Mouse (Mus musculus) forebrain, embryonic 16.5 days (tissue): Measurements from ENCODE around the gene Wnk2. TPM values are rescaled to one million over a fixed set of nuclear protein-coding genes. Genes with fewer than 3 reads are reported as not detected.

ENCODE experiments used
- ATAC-seq: fragments of 200-750 bp; cut with Nextera tagmentation; 2 replicates; pipeline ENCODE4 v1.8.0; 2017; ENCODE audit warnings: mild to moderate bottlenecking, moderate library complexity
- H3K27ac ChIP-seq: fragments of 300-500 bp; sonication (generic); 2 replicates; pipeline ENCODE4 v1.5.1; 2014; ENCODE audit warnings: low read length, control low read depth
- H3K27me3 ChIP-seq: fragments of 300-500 bp; sonication (generic); replicated peaks from 2 replicates; pipeline ENCODE4 v1.6.1; 2014; ENCODE audit warnings: low read length; ENCODE audit not compliant: control insufficient read depth, insufficient read depth
- H3K36me3 ChIP-seq: fragments of 300-500 bp; sonication (generic); 2 replicates; pipeline ENCODE4 v1.6.1; 2014; ENCODE audit not compliant: control insufficient read depth, insufficient read depth
- H3K4me1 ChIP-seq: fragments of 300-500 bp; sonication (generic); replicated peaks from 2 replicates; pipeline ENCODE4 v1.6.1; 2014; ENCODE audit warnings: low read length; ENCODE audit not compliant: control insufficient read depth, insufficient read depth
- H3K4me2 ChIP-seq: fragments of 300-500 bp; sonication (generic); 2 replicates; pipeline ENCODE4 v1.6.1; 2014; ENCODE audit warnings: mild to moderate bottlenecking, low read length, control low read depth
- H3K4me3 ChIP-seq: fragments of 300-500 bp; sonication (generic); replicated peaks from 2 replicates; pipeline ENCODE4 v1.5.1; 2014; ENCODE audit warnings: mild to moderate bottlenecking, low read length, control low read depth
- H3K9ac ChIP-seq: fragments of 300-500 bp; sonication (generic); replicated peaks from 2 replicates; pipeline ENCODE4 v1.6.1; 2014; ENCODE audit warnings: low read depth, low read length, control low read depth
- H3K9me3 ChIP-seq: fragments of 300-500 bp; sonication (generic); 2 replicates; pipeline ENCODE4 v1.6.1; 2016; ENCODE audit warnings: low read length; ENCODE audit not compliant: control insufficient read depth
- WGBS: fragments of 180-500 bp; shearing (Covaris S2); extraction: QIAGEN DNeasy Blood & Tissue Kit; methylation state at CpG from one replicate; pipeline ENCODE4 v1.1.7; 2014; 5-methylcytosine and 5-hydroxymethylcytosine counted together
- polyA plus RNA-seq: library from polyadenylated mRNA; unstranded; fragments of >200 nt; fragmentation: Nextera tagmentation; extraction: Ambion mirVana; gene quantifications from 2 replicates; pipeline ENCODE4 v1.2.1, GENCODE M21; 2015

Gene Wnk2
- polyA plus RNA-seq, 1 experiment from 2014 or later: 21.3 TPM

DNA sequence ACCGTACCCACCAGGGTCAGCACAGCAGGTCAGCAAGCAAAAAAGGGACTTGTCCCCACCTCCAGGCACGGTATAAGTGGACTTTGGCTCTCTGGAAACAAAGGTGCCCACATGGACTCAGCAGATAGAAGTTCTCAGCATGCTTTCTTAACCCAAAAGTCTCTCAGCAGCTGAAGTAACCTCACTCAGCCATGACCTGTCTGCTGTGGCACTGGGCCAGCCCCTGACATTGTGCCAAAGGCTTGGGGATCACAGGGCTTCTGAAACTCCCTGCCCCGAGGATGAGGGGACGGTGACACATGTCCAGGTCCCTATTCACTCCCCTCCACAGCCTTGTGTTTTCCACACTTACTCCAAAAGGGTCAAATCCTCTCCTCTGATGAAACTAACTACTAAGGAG lies 14.7 kb downstream of the Wnk2 start:
- WGBS: 69% methylated on average over 4 of the region's 4 CpGs
- H3K4me2 ChIP-seq: no peak overlapping the region
- H3K4me3 ChIP-seq: no peak overlapping the region
- no peaks in the 10 kb centered on the region for H3K27me3 ChIP-seq
- no peaks in the 10 kb centered on the region for H3K9me3 ChIP-seq
- no peak overlapping the region for H3K27ac ChIP-seq
- ATAC-seq: no peak
- no peaks in the 10 kb centered on the region for H3K36me3 ChIP-seq
- peaks cover 52% of the 10 kb centered on the region for H3K4me1 ChIP-seq
- H3K9ac ChIP-seq: no peak overlapping the region

DNA sequence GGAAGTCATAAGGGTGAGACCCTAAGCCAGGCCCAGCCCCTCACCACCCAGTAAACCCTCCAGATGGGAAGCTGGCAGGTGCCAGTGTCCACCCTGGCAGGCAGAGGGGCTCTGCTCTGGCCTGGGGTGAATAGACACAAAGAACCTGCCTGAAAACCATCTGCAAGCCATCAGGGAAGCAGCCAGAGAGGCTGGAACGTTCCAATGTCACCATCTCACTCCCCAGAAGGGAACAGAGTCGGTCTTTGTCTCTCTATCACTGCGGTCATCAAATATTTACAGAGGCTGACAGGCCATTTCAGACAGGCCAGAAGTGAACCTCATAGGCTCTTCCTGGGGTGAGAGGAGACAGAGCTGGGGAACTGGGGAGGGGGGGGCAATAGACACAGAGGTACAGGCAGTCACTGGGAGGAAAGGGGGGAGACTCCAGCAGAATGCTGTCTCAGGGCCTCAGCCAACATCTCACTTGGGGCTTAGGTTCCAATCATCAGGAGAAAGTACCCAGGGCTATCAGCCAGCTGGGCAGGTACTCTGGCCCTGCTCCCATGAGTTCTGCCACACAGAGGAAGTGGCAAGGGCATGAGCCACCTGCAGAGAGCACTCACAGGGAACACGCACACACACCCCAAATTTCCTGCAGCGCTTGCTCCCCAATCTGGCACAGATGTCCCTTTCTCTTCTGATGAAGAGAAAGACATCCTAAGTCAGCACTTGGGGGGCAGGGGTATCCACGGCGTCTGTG lies 15.7 kb downstream of the Wnk2 start:
- no peak overlapping the region for H3K4me2 ChIP-seq
- H3K9me3 ChIP-seq: no peaks in the 10 kb centered on the region
- no peak for ATAC-seq
- no peaks in the 10 kb centered on the region for H3K27me3 ChIP-seq
- WGBS: 66% methylated on average over 7 of the region's 7 CpGs
- peaks cover 60% of the 10 kb centered on the region for H3K4me1 ChIP-seq
- H3K9ac ChIP-seq: peak overlapping the region; percentile 19; the same call in 1 of the 2 replicates
- peak overlapping the region; percentile 27; the same call in 1 of the 2 replicates for H3K27ac ChIP-seq
- no peaks in the 10 kb centered on the region for H3K36me3 ChIP-seq
- H3K4me3 ChIP-seq: no peak overlapping the region

DNA sequence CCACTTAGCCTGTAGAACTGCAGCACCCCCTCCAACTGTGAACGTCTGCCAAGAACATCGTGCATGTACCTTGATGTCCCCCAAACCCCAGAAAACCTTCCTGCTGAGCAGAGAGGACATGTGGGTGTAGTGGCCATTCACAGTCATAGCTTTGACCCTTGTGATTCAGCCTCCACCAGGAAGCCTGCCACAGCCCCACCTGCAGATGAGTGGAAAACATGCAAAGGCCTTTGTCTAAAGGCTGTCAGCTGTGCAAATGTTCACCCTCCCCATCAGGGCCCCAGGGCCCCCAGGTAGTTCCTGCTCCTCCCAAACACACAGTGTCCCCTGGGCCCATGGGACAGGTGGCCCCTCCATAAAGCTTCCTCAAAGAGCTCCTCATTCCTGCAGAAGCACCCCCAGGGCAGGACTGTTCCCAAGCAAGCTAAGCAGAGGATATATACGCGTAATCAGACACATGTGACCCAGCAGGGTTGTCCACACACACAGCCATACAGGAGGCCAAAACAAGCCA lies 16.4 kb downstream of the Wnk2 start:
- H3K9ac ChIP-seq: no peak overlapping the region

DNA sequence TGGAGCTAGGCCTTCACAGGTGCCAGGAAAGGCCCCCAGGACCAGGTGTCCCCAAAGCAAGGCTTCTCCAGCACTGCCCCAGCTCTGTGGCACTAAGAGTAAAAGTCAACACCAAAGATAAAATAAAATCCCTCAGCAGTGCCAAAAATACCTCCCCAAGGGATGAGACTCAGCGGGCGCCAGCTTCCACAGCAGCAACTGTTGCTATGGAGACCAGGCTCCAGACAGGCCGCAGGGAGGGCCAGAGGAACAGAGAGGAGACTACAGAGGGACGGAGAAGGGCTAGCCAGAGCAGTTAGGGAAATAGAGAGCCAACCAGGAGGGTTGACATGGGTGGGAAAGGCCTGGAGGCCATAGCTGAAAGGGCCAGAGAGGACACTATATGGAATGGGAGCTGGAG lies 18.0 kb downstream of the Wnk2 start:
- Histone ChIP-seq H3K4me3 (no peak overlapping the region), H3K4me2 (no peak overlapping the region)
- 7% methylated on average over 4 of the region's 4 CpGs for WGBS

More for the DNA sequence above, 16.4 kb downstream of the Wnk2 start:
- H3K4me2 ChIP-seq: no peak overlapping the region
- no peak for ATAC-seq
- WGBS: 68% methylated on average over 4 of the region's 4 CpGs
- H3K4me3 ChIP-seq: no peak overlapping the region
- no peaks in the 10 kb centered on the region for H3K9me3 ChIP-seq
- H3K27me3 ChIP-seq: no peaks in the 10 kb centered on the region
- no peaks in the 10 kb centered on the region for H3K36me3 ChIP-seq
- no peak overlapping the region for H3K27ac ChIP-seq
- H3K4me1 ChIP-seq: peaks cover 60% of the 10 kb centered on the region

DNA sequence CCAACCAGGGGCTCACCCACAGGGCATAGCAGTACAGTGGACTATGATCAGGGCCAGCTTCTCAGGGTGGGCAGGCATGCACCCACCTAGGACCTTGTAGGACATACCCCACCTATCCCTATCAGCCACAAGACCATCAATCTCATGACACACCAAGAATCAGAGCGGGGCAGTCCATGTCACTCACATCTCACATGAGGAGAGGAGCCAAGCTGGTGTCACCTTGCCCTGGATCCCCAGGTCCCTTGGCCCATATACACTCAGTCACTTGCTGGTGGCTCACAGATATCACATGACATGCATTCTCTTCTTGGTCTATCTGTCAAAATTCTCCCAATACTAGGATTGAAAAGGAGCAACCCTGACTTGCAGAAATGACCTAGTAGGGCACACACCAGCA lies 18.7 kb downstream of the Wnk2 start:
- H3K9ac ChIP-seq: no peak overlapping the region
- no peak overlapping the region for H3K27ac ChIP-seq
- no peak for ATAC-seq
- no peak overlapping the region for H3K4me2 ChIP-seq
- peaks cover 60% of the 10 kb centered on the region for H3K4me1 ChIP-seq
- WGBS: 96% methylated on average over 1 of the region's 1 CpGs
- no peaks in the 10 kb centered on the region for H3K9me3 ChIP-seq
- H3K36me3 ChIP-seq: no peaks in the 10 kb centered on the region
- H3K4me3 ChIP-seq: no peak overlapping the region
- H3K27me3 ChIP-seq: no peaks in the 10 kb centered on the region

More for the DNA sequence above, 18.0 kb downstream of the Wnk2 start:
- peaks cover 60% of the 10 kb centered on the region for H3K4me1 ChIP-seq
- H3K27ac ChIP-seq: no peak overlapping the region
- ATAC-seq: peak; percentile 45; the same call in 1 of the 2 replicates
- H3K9ac ChIP-seq: no peak overlapping the region
- no peaks in the 10 kb centered on the region for H3K27me3 ChIP-seq
- no peaks in the 10 kb centered on the region for H3K36me3 ChIP-seq
- H3K9me3 ChIP-seq: no peaks in the 10 kb centered on the region

DNA sequence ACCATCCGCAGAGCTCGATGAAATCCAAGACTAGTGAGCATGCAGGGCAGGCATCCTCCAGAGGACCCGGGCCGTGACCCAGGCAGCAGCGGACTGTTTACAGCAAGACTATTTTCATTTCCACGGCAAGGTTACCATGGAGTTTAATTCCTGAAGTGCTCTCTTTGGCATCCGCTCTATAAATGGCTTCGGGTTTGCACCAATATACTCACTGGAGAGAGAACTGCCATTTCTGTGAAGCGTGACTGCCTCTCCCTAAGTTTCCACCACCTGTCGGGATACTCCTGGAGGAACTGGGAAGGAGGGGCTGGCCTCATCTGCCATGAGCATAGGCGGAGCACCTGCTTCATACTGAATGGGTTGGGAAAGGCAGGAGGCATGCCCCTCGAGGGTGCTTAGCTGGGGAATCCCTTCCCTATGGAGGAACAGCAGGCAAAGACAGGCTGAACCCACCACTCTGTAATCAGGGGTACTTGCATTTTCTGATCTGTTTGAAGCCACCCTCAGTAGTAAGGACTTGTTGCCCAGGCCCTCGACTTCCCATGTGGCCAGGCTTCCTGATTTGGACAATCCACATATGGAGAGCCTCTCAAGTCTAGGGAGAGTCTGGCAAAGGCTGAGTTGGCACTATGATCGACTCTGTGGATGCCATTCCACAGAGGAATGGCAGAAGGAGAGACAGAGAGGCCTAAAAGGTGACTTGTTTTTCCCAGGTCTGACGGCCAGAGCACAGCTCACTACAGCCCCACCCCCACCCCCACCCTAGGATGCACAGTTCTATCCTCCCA lies 19.8 kb downstream of the Wnk2 start:
- Histone ChIP-seq H3K4me1 (peaks cover 55% of the 10 kb centered on the region), H3K9ac (no peak overlapping the region), H3K36me3 (no peaks in the 10 kb centered on the region), H3K9me3 (no peaks in the 10 kb centered on the region), H3K27me3 (no peaks in the 10 kb centered on the region), H3K27ac (peak overlapping the region; percentile 34), H3K4me2 (no peak overlapping the region), H3K4me3 (no peak overlapping the region)
- peak; percentile 29 for ATAC-seq
- WGBS: 34% methylated on average over 15 of the region's 15 CpGs

DNA sequence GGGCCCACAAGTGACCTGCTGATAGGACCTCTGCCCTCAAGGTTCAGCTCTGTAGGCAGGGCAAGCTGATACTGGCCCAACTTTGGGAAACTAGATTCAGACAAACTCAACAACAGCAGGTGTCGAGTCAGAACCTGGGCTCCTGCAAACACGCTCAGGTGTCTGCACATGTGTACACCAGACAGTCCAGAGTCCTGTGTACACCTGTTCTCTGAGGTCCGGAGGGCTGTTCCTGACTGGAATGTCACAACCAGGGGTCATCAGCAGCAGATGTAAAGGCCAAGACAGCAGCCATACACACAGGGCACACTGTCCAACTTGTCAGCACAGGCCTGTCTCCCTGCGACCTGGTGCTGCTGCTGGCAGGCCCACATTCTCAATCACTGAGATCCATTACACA lies 25.7 kb downstream of the Wnk2 start:
- Histone ChIP-seq H3K27me3 (no peaks in the 10 kb centered on the region), H3K9me3 (no peaks in the 10 kb centered on the region), H3K4me2 (no peak overlapping the region), H3K36me3 (no peaks in the 10 kb centered on the region), H3K27ac (no peak overlapping the region), H3K4me3 (no peak overlapping the region), H3K9ac (no peak overlapping the region), H3K4me1 (no peaks in the 10 kb centered on the region; the same call in 1 of the 2 replicates)
- 88% methylated on average over 4 of the region's 4 CpGs for WGBS
- ATAC-seq: no peak

DNA sequence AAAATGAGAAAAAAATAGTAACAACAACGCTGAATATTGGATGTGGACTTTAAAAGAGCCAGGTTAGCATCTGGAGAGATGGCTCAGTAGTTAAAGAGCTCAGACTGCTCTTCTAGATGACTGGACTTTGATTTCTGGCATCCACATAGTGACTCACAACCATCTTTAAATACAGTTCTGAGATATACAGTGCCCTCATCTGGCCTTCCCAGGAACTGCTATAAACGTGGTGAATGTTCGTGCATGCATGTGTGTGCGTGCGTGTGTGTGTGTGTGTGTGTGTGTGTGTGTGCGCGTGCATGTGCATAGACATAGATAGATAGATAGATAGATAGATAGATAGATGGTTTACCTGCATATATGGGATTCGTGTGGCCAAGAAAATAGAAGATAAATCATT lies 30.3 kb downstream of the Wnk2 start:
- H3K4me1 ChIP-seq: no peaks in the 10 kb centered on the region; the same call in 1 of the 2 replicates
- no peak overlapping the region for H3K27ac ChIP-seq
- no peak overlapping the region for H3K4me2 ChIP-seq
- ATAC-seq: no peak
- H3K27me3 ChIP-seq: no peaks in the 10 kb centered on the region
- H3K9ac ChIP-seq: no peak overlapping the region
- WGBS: 90% methylated on average over 8 of the region's 8 CpGs
- no peak overlapping the region for H3K4me3 ChIP-seq
- H3K36me3 ChIP-seq: no peaks in the 10 kb centered on the region
- no peaks in the 10 kb centered on the region for H3K9me3 ChIP-seq

DNA sequence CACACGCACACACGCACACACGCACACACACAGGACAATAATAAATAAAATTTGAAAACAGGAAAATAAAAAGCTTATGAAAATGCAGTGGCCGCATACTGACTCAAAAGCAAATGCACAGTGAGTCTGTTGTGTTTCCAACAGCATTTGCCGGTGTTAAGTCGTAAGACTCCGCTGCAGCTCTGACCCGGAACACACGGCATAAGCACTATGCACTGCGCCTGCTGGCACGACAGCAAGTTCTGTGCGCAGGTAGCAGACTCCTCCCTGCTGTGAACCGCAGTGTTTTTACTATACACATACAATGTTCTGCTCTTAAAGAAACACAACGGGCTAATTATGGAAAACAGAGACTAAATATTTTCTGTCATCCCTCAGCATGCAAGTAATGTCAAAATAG lies 32.9 kb downstream of the Wnk2 start:
- no peaks in the 10 kb centered on the region for H3K4me1 ChIP-seq
- H3K9me3 ChIP-seq: no peaks in the 10 kb centered on the region
- no peak overlapping the region for H3K27ac ChIP-seq
- H3K4me2 ChIP-seq: no peak overlapping the region
- no peak for ATAC-seq
- no peaks in the 10 kb centered on the region for H3K27me3 ChIP-seq
- H3K9ac ChIP-seq: no peak overlapping the region
- H3K36me3 ChIP-seq: no peaks in the 10 kb centered on the region
- 73% methylated on average over 14 of the region's 14 CpGs for WGBS
- no peak overlapping the region for H3K4me3 ChIP-seq
